Mouse (Mus musculus) heart, adult 2 months (tissue): ENCODE measurements at regions not wholly inside any gene's neighbourhood (a gene's known extent, or its start where the extent isn't known, plus 50 kb on each side); places are given as distances from the start of the nearest gene placed in this dataset.

Experiments
- DNase-seq, 2 experiments: peaks; one replicate each; pipeline ENCODE4 v3.0.0; 2021
- H3K27ac ChIP-seq: fragments of 200-600 bp; 2 replicates; pipeline ENCODE4 v1.8.1; 2022
- H3K27me3 ChIP-seq: fragments of 200-500 bp; 2 replicates; pipeline ENCODE4 v1.6.1; 2012; ENCODE audit warnings: mild to moderate bottlenecking, low read length, inconsistent platforms, mixed read lengths; ENCODE audit not compliant: control insufficient read depth, insufficient read depth
- H3K36me3 ChIP-seq: fragments of 200-500 bp; 2 replicates; pipeline ENCODE4 v1.6.1; 2012; ENCODE audit warnings: low read length, inconsistent platforms; ENCODE audit not compliant: control insufficient read depth, insufficient read depth
- H3K4me1 ChIP-seq: fragments of 200-500 bp; 2 replicates; pipeline ENCODE4 v1.6.1; 2011; ENCODE audit warnings: low read length; ENCODE audit not compliant: control insufficient read depth, insufficient read depth
- H3K4me3 ChIP-seq: fragments of 200-600 bp; 2 replicates; pipeline ENCODE4 v1.8.1; 2022
- H3K79me2 ChIP-seq: fragments of 200-500 bp; replicated peaks from 2 replicates; pipeline ENCODE4 v1.6.1; 2012; ENCODE audit warnings: mild to moderate bottlenecking, inconsistent platforms, low read length, moderate library complexity, mixed read lengths; ENCODE audit not compliant: control insufficient read depth, insufficient read depth
- H3K9ac ChIP-seq: fragments of 200-500 bp; 2 replicates; pipeline ENCODE4 v1.6.1; 2012; ENCODE audit warnings: low read depth, mild to moderate bottlenecking, control low read depth, inconsistent platforms, low read length, mixed read lengths
- CTCF ChIP-seq: fragments of 200-600 bp; IDR thresholded peaks from 2 replicates; pipeline ENCODE4 v1.8.1; 2022; ENCODE audit warnings: antibody characterized with exemption, mild to moderate bottlenecking, moderate library complexity
- EP300 ChIP-seq: fragments of 200-500 bp; IDR thresholded peaks from 2 replicates; pipeline ENCODE4 v1.6.1; 2011; ENCODE audit warnings: low read depth, low read length, control low read depth; ENCODE audit not compliant: insufficient read depth
- POLR2A ChIP-seq: fragments of 200-500 bp; IDR thresholded peaks from 2 replicates; pipeline ENCODE4 v1.6.1; 2011; ENCODE audit warnings: mild to moderate bottlenecking, low read depth, low read length, control low read depth; ENCODE audit not compliant: insufficient read depth
- WGBS: fragments of 180-500 bp; shearing (Covaris S2); methylation state at CpG from one replicate; pipeline ENCODE4 v1.1.7; 2018; 5-methylcytosine and 5-hydroxymethylcytosine counted together
- intact Hi-C: fragments of 180-260 bp; cut with DNase I; formaldehyde crosslinking; loops from one replicate; pipeline ENCODE4 v1.15.1; 2025

DNA sequence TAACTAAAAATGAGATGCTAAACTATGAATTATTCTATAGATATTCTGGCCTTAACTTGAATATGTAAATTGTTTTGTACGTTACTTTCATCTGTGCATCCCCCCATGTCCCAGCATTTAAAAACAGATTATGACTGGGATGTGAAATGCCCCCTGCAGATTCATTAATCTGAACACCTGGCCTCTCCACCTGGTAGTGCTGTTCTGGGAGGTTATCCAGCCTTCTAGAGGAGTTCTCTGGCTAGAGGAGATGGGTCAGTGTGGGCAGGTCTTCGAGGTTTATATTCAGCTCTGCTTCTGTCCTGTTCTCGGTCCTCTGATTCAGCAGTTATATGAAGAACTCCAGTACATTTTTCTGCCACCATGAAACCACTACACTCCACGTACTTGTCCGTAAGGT lies 625.2 kb upstream of the Adgra3 start:
- Histone ChIP-seq H3K27me3 (no peaks in the 10 kb centered on the region), H3K4me3 (no peak overlapping the region), H3K27ac (no peak overlapping the region), H3K9ac (no peak overlapping the region), H3K79me2 (no peaks in the 10 kb centered on the region), H3K36me3 (no peaks in the 10 kb centered on the region), H3K4me1 (no peaks in the 10 kb centered on the region)
- TF ChIP-seq EP300 (no peak), CTCF (no peak), POLR2A (no peak)
- intact Hi-C loops, result no loop called here
- DNase-seq, result no peak
- WGBS, result 76% methylated on average over 5 of the region's 5 CpGs

DNA sequence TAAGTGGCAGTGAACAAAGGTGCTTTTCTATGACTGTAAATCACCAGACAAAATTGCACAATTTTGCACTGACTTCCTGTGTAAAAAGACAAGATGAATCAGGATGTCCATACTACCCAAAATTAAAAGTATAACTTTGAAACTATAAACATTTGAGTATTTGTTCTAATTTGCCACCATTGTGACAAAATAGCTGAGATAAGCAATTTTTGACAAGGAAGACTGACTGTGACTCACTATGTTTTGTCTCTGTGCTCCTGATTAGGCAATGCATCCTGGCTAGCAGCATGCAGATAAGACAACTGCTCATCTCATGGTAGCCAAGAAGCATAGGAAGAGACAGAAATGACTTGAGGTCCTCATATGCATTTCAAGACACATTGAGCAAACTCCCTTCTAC lies 577.7 kb upstream of the Adgra3 start:
- no peak for TF ChIP-seq POLR2A
- no peak for TF ChIP-seq CTCF
- TF ChIP-seq EP300, result no peak
- Histone ChIP-seq H3K4me3 (no peak overlapping the region), H3K4me1 (no peaks in the 10 kb centered on the region), H3K9ac (no peak overlapping the region), H3K36me3 (no peaks in the 10 kb centered on the region), H3K27me3 (no peaks in the 10 kb centered on the region), H3K27ac (no peak overlapping the region), H3K79me2 (no peaks in the 10 kb centered on the region)
- no peak for DNase-seq
- intact Hi-C loops, result no loop called here

DNA sequence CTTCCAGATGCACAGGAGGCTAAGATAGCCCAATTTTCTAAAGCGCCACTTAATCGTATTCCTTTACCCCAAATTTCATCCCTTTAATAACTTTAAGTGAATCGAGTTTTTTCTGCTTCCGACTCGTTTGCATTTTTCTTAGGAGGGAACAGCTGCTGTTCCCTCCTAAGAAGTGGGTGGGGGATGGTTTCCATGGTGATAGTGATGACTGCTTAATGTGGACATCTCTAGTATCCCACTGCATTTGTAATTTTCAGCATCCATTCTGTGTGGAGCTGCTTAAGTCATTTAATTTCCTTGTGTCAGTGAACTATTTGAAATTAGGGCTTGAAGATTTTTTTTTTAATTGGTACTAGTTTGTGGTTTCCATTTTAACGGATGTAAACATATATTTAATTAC lies 567.8 kb upstream of the Adgra3 start:
- Histone ChIP-seq H3K27ac (no peak overlapping the region), H3K4me3 (no peak overlapping the region), H3K9ac (no peak overlapping the region), H3K27me3 (no peaks in the 10 kb centered on the region), H3K36me3 (no peaks in the 10 kb centered on the region), H3K4me1 (no peaks in the 10 kb centered on the region), H3K79me2 (no peaks in the 10 kb centered on the region)
- 79% methylated on average over 6 of the region's 6 CpGs for WGBS
- no peak for TF ChIP-seq EP300
- no peak for TF ChIP-seq POLR2A
- TF ChIP-seq CTCF, result no peak
- DNase-seq, result no peak
- intact Hi-C loops, result no loop called here

DNA sequence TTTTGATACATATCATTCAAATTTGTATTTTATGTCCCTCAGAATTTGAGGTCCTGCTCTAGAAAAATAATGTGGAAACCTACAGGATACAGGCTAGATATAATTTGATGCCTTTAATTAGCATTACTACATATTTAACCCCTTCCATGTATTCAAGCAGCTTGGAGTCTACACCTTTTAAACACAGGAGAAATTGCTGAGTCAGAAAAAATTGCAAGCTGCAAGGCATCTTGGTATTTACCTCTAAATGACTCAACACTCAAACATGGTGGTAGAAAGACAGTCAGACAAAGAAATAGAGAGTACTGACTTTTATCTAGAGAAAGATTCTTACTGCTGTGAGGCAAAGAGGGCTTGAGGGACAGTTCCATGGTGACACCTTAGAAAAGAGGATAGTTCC lies 565.4 kb upstream of the Adgra3 start:
- intact Hi-C loops, result no loop called here
- TF ChIP-seq CTCF, result no peak
- no peak for TF ChIP-seq EP300
- no peak for TF ChIP-seq POLR2A
- DNase-seq, result no peak
- Histone ChIP-seq H3K36me3 (no peaks in the 10 kb centered on the region), H3K4me1 (no peaks in the 10 kb centered on the region), H3K4me3 (no peak overlapping the region), H3K9ac (no peak overlapping the region), H3K79me2 (no peaks in the 10 kb centered on the region), H3K27me3 (no peaks in the 10 kb centered on the region), H3K27ac (no peak overlapping the region)
